Mouse (Mus musculus): ENCODE data around the gene Mfsd6l. TPM values are rescaled to one million over a fixed set of nuclear protein-coding genes. Genes with fewer than 3 reads are reported as not detected.

Mfsd6l gene
- 0.08 TPM in 1 of 2 replicates, not detected in the other for total RNA-seq (2014; rRNA removed; ENCODE audit: low replicate concordance)
- polyA plus RNA-seq (2015; fragmentation: Nextera tagmentation; extraction: Ambion mirVana): 0.08 and 0.27 TPM in 2 replicates

- ATAC-seq (ENCODE audit: insufficient read depth, low read depth): no peak
- Histone ChIP-seq H3K4me1 (ENCODE audit: control insufficient read depth, insufficient read depth) (peaks cover 6% of the 10 kb centered on the region; the same call in 1 of the 2 replicates), H3K4me3 (ENCODE audit: low read depth, low read length) (peak within 1 kb of the TSS; percentile 19; the same call in 1 of the 2 replicates), H3K36me3 (replicated peaks; ENCODE audit: control insufficient read depth, insufficient read depth, low read length) (no peaks in the 10 kb centered on the region), H3K27ac (ENCODE audit: low read depth) (no peak within 1 kb of the TSS), H3K27me3 (ENCODE audit: control insufficient read depth, insufficient read depth, low read length) (0 out of 2 replicates have a peak, but pooled peaks cover 6% of the 10 kb centered on the region), H3K9ac (replicated peaks; ENCODE audit: low read depth, low read length) (no peak within 1 kb of the TSS), H3K9me3 (replicated peaks; ENCODE audit: control insufficient read depth, low read length) (no peaks in the 10 kb centered on the region), H3K4me2 (ENCODE audit: low read depth, low read length) (peak within 1 kb of the TSS; percentile 42)
- WGBS: 15% methylated on average over 37 of the region's 37 CpGs
- DNase-seq (ENCODE audit: low spot score): no peak
- TF ChIP-seq EP300 (IDR thresholded peaks at IDR 0.05; ENCODE audit: low read depth): no peak
- no peak for TF ChIP-seq CTCF (IDR thresholded peaks at IDR 0.05; ENCODE audit: low read depth)
Measured at GRCm38 (mm10) chr11:68555918-68556584, at the start of gene Mfsd6l. Mfsd6l (plus strand) TSS chr11:68556186.

GRCm38 (mm10) chr11:68507246-68507645, 48.7 kb upstream of the Mfsd6l start:
- TF ChIP-seq CTCF (IDR thresholded peaks at IDR 0.05; ENCODE audit: low read depth) (no peak), EP300 (IDR thresholded peaks at IDR 0.05; ENCODE audit: low read depth) (no peak)
- no peak for DNase-seq (ENCODE audit: low spot score)

GRCm38 (mm10) chr11:68508619-68509018, 47.4 kb upstream of the Mfsd6l start:
- WGBS: 62% methylated on average over 5 of the region's 5 CpGs
- no peak for TF ChIP-seq CTCF (IDR thresholded peaks at IDR 0.05; ENCODE audit: low read depth)
- no peak for TF ChIP-seq EP300 (IDR thresholded peaks at IDR 0.05; ENCODE audit: low read depth)
- H3K4me2 ChIP-seq (ENCODE audit: low read depth, low read length): no peak overlapping the region
- no peak overlapping the region for H3K4me3 ChIP-seq (ENCODE audit: low read depth, low read length)
- H3K27me3 ChIP-seq (ENCODE audit: control insufficient read depth, insufficient read depth, low read length): no peaks in the 10 kb centered on the region
- H3K9me3 ChIP-seq (replicated peaks; ENCODE audit: control insufficient read depth, low read length): no peaks in the 10 kb centered on the region
- ATAC-seq (ENCODE audit: insufficient read depth, low read depth) (no peak), DNase-seq (ENCODE audit: low spot score) (no peak)
- H3K27ac ChIP-seq (ENCODE audit: low read depth): no peak overlapping the region
- no peaks in the 10 kb centered on the region for H3K36me3 ChIP-seq (replicated peaks; ENCODE audit: control insufficient read depth, insufficient read depth, low read length)
- H3K9ac ChIP-seq (replicated peaks; ENCODE audit: low read depth, low read length): no peak overlapping the region
- H3K4me1 ChIP-seq (ENCODE audit: control insufficient read depth, insufficient read depth): no peaks in the 10 kb centered on the region

More at GRCm38 (mm10) chr11:68507246-68507645, 48.7 kb upstream of the Mfsd6l start:
- no peak overlapping the region for H3K4me2 ChIP-seq (ENCODE audit: low read depth, low read length)
- no peaks in the 10 kb centered on the region for H3K27me3 ChIP-seq (ENCODE audit: control insufficient read depth, insufficient read depth, low read length)
- H3K36me3 ChIP-seq (replicated peaks; ENCODE audit: control insufficient read depth, insufficient read depth, low read length): no peaks in the 10 kb centered on the region
- H3K27ac ChIP-seq (ENCODE audit: low read depth): no peak overlapping the region
- 65% methylated on average over 7 of the region's 7 CpGs for WGBS
- ATAC-seq (ENCODE audit: insufficient read depth, low read depth): no peak
- no peak overlapping the region for H3K9ac ChIP-seq (replicated peaks; ENCODE audit: low read depth, low read length)
- no peak overlapping the region for H3K4me3 ChIP-seq (ENCODE audit: low read depth, low read length)
- H3K9me3 ChIP-seq (replicated peaks; ENCODE audit: control insufficient read depth, low read length): no peaks in the 10 kb centered on the region
- H3K4me1 ChIP-seq (ENCODE audit: control insufficient read depth, insufficient read depth): no peaks in the 10 kb centered on the region

DNA sequence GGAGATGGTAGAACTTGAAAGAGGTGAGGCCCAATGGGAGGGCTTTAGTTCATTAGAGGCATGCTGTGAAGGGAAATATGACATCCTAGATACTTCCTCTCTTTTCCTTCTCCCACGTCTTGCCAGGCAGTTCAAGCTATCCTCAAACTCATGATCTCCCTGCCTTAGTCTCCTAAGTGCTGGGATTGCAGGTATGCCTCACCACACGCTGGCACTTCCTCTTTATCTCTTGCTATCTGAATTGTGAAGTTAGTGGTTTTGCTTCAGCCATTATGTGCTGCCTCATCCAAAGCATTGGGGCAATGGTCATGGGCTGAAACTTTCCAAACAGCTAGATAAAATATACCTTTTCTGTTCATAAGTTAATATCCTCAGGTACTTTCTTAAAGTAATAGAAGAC, 46.8 kb upstream of the Mfsd6l start:
- TF ChIP-seq EP300 (IDR thresholded peaks at IDR 0.05; ENCODE audit: low read depth) (no peak), CTCF (IDR thresholded peaks at IDR 0.05; ENCODE audit: low read depth) (no peak)
- no peak for DNase-seq (ENCODE audit: low spot score)
- no peak overlapping the region for H3K4me3 ChIP-seq (ENCODE audit: low read depth, low read length)
- no peaks in the 10 kb centered on the region for H3K36me3 ChIP-seq (replicated peaks; ENCODE audit: control insufficient read depth, insufficient read depth, low read length)
- ATAC-seq (ENCODE audit: insufficient read depth, low read depth): no peak
- no peak overlapping the region for H3K9ac ChIP-seq (replicated peaks; ENCODE audit: low read depth, low read length)
- no peaks in the 10 kb centered on the region for H3K27me3 ChIP-seq (ENCODE audit: control insufficient read depth, insufficient read depth, low read length)
- no peak overlapping the region for H3K27ac ChIP-seq (ENCODE audit: low read depth)
- no peak overlapping the region for H3K4me2 ChIP-seq (ENCODE audit: low read depth, low read length)
- H3K4me1 ChIP-seq (ENCODE audit: control insufficient read depth, insufficient read depth): no peaks in the 10 kb centered on the region
- H3K9me3 ChIP-seq (replicated peaks; ENCODE audit: control insufficient read depth, low read length): no peaks in the 10 kb centered on the region
- WGBS: 54% methylated on average over 2 of the region's 2 CpGs

DNA sequence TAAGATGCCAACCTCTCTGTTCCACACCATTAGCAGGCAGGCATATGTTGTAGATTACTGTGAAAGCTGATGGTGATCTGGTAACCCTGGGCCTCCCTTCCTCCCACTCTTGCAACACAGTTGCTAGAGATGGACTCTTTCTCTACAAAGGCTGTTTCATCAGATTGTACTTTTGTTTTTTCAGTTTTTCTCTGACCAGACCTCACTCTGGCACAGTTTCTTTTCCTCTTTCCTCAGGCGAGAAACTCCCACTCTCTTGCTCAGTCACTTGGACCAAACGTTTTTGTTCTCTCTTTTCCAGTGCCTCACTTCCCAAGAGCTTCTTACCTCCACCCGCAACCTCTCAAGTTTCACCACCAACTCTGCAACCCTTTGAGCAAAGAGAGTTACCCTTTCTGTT, 42.0 kb upstream of the Mfsd6l start:
- ATAC-seq (ENCODE audit: insufficient read depth, low read depth) (no peak), DNase-seq (ENCODE audit: low spot score) (no peak)
- Histone ChIP-seq H3K9me3 (replicated peaks; ENCODE audit: control insufficient read depth, low read length) (no peaks in the 10 kb centered on the region; the same call in 1 of the 2 replicates), H3K4me2 (ENCODE audit: low read depth, low read length) (no peak overlapping the region), H3K36me3 (replicated peaks; ENCODE audit: control insufficient read depth, insufficient read depth, low read length) (no peaks in the 10 kb centered on the region), H3K9ac (replicated peaks; ENCODE audit: low read depth, low read length) (no peak overlapping the region), H3K27me3 (ENCODE audit: control insufficient read depth, insufficient read depth, low read length) (no peaks in the 10 kb centered on the region), H3K27ac (ENCODE audit: low read depth) (no peak overlapping the region), H3K4me3 (ENCODE audit: low read depth, low read length) (no peak overlapping the region), H3K4me1 (ENCODE audit: control insufficient read depth, insufficient read depth) (no peaks in the 10 kb centered on the region)
- no peak for TF ChIP-seq EP300 (IDR thresholded peaks at IDR 0.05; ENCODE audit: low read depth)
- TF ChIP-seq CTCF (IDR thresholded peaks at IDR 0.05; ENCODE audit: low read depth): no peak
- WGBS: 47% methylated on average over 3 of the region's 3 CpGs

All from heart, postnatal 0 days (tissue).